Mouse (Mus musculus) kidney, postnatal 0 days (tissue): ENCODE measurements around the gene Ppp3r1. TPM values are rescaled to one million over a fixed set of nuclear protein-coding genes. Genes with fewer than 3 reads are reported as not detected.
"Not testable (repeated sequence)": the region's sequence is repeated elsewhere in the genome, so short reads cannot be mapped to it uniquely, and the experiment has no call there.

ENCODE experiments used
- ATAC-seq: fragments of 200-750 bp; cut with Nextera tagmentation; replicated peaks from 2 replicates; pipeline ENCODE4 v1.8.0; 2017; ENCODE audit warnings: low read depth, moderate number of reproducible peaks, moderate TSS enrichment, moderate library complexity; ENCODE audit not compliant: low FRiP score
- DNase-seq: peaks from one replicate; pipeline ENCODE4 v3.0.0-alpha.2; 2016; ENCODE audit warnings: low spot score
- H3K27ac ChIP-seq: fragments of 300-500 bp; sonication (generic); 2 replicates; pipeline ENCODE4 v1.5.1; 2014; ENCODE audit warnings: mild to moderate bottlenecking
- H3K27me3 ChIP-seq: fragments of 300-500 bp; sonication (generic); 2 replicates; pipeline ENCODE4 v1.6.1; 2014; ENCODE audit warnings: low read length, mixed read lengths; ENCODE audit not compliant: insufficient read depth
- H3K36me3 ChIP-seq: fragments of 300-500 bp; sonication (generic); 2 replicates; pipeline ENCODE4 v1.6.1; 2014; ENCODE audit warnings: low read length, mixed read lengths; ENCODE audit not compliant: insufficient read depth
- H3K4me1 ChIP-seq: fragments of 300-500 bp; sonication (generic); replicated peaks from 2 replicates; pipeline ENCODE4 v1.6.1; 2014; ENCODE audit warnings: antibody characterized with exemption, low read length, mixed read lengths; ENCODE audit not compliant: insufficient read depth
- H3K4me2 ChIP-seq: fragments of 300-500 bp; sonication (generic); 2 replicates; pipeline ENCODE4 v1.6.1; 2014; ENCODE audit warnings: mild to moderate bottlenecking, low read length, moderate library complexity, mixed read lengths
- H3K4me3 ChIP-seq: fragments of 300-500 bp; sonication (generic); replicated peaks from 2 replicates; pipeline ENCODE4 v1.5.1; 2014; ENCODE audit warnings: low read depth, low read length
- H3K9ac ChIP-seq: fragments of 300-500 bp; sonication (generic); 2 replicates; pipeline ENCODE4 v1.6.1; 2014; ENCODE audit warnings: low read depth, low read length
- H3K9me3 ChIP-seq: fragments of 300-500 bp; sonication (generic); replicated peaks from 2 replicates; pipeline ENCODE4 v1.6.1; 2016; ENCODE audit warnings: low read length, inconsistent platforms, mixed read lengths
- CTCF ChIP-seq: IDR thresholded peaks from 2 replicates; pipeline ENCODE4 v1.5.1; 2016; ENCODE audit warnings: antibody characterized with exemption, low read depth, mild to moderate bottlenecking, moderate library complexity
- WGBS: fragments of 180-500 bp; shearing (Covaris S2); extraction: QIAGEN DNeasy Blood & Tissue Kit; methylation state at CpG from one replicate; pipeline ENCODE4 v1.1.7; 2014; 5-methylcytosine and 5-hydroxymethylcytosine counted together
- polyA plus RNA-seq: library from polyadenylated mRNA; unstranded; fragments of >200 nt; fragmentation: Nextera tagmentation; extraction: Ambion mirVana; gene quantifications from 2 replicates; pipeline ENCODE4 v1.2.1, GENCODE M21; 2015

The Ppp3r1 gene
- polyA plus RNA-seq, 1 experiment from 2014 or later = 103 TPM

GRCm38 (mm10) chr11:17212903-17213509 is 53.9 kb downstream of the Ppp3r1 start:
- no peak for TF ChIP-seq CTCF
- H3K9ac ChIP-seq = 0 out of 2 replicates have a peak overlapping the region, but pooled peaks have one; percentile 10
- H3K4me2 ChIP-seq = peak overlapping the region; percentile 81
- ATAC-seq = no peak
- peaks cover 7% of the 10 kb centered on the region; the same call in 1 of the 2 replicates for H3K4me1 ChIP-seq
- no peaks in the 10 kb centered on the region for H3K27me3 ChIP-seq
- 84% methylated on average over 5 of the region's 5 CpGs for WGBS
- no peak for DNase-seq
- H3K4me3 ChIP-seq = no peak overlapping the region
- no peak overlapping the region for H3K27ac ChIP-seq
- H3K9me3 ChIP-seq = no peaks in the 10 kb centered on the region
- 0 out of 2 replicates have a peak, but pooled peaks cover 9% of the 10 kb centered on the region for H3K36me3 ChIP-seq

- Histone ChIP-seq H3K4me2 (no peak overlapping the region), H3K4me1 (peaks cover 4% of the 10 kb centered on the region; the same call in 1 of the 2 replicates), H3K4me3 (no peak overlapping the region), H3K9me3 (no peaks in the 10 kb centered on the region), H3K36me3 (0 out of 2 replicates have a peak, but pooled peaks cover under 1% of the 10 kb centered on the region), H3K27ac (no peak overlapping the region), H3K27me3 (no peaks in the 10 kb centered on the region), H3K9ac (no peak overlapping the region)
- WGBS = 87% methylated on average over 3 of the region's 3 CpGs
- no peak for ATAC-seq
- DNase-seq = no peak
- no peak for TF ChIP-seq CTCF
Measured at GRCm38 (mm10) chr11:17215475-17215874, 56.4 kb downstream of the Ppp3r1 start.

- WGBS = 90% methylated on average over 8 of the region's 8 CpGs
- no peak for TF ChIP-seq CTCF
Measured at GRCm38 (mm10) chr11:17221126-17221525, 62.1 kb downstream of the Ppp3r1 start.

GRCm38 (mm10) chr11:17232792-17233191 is 73.7 kb downstream of the Ppp3r1 start:
- Histone ChIP-seq H3K4me1 (no peaks in the 10 kb centered on the region), H3K4me2 (no peak overlapping the region), H3K4me3 (no peak overlapping the region), H3K27ac (no peak overlapping the region), H3K27me3 (no peaks in the 10 kb centered on the region), H3K9me3 (no peaks in the 10 kb centered on the region), H3K36me3 (peaks cover 17% of the 10 kb centered on the region), H3K9ac (no peak overlapping the region)
- WGBS = 73% methylated on average over 5 of the region's 5 CpGs
- TF ChIP-seq CTCF = no peak
- DNase-seq = no peak
- no peak for ATAC-seq

More at GRCm38 (mm10) chr11:17221126-17221525, 62.1 kb downstream of the Ppp3r1 start:
- Histone ChIP-seq H3K4me1 (no peaks in the 10 kb centered on the region), H3K9me3 (no peaks in the 10 kb centered on the region), H3K27me3 (no peaks in the 10 kb centered on the region), H3K36me3 (peaks cover 14% of the 10 kb centered on the region; the same call in 1 of the 2 replicates), H3K9ac (no peak overlapping the region), H3K4me3 (no peak overlapping the region), H3K4me2 (no peak overlapping the region), H3K27ac (no peak overlapping the region)
- DNase-seq (no peak), ATAC-seq (no peak)

- no peak overlapping the region for H3K27ac ChIP-seq
- no peaks in the 10 kb centered on the region for H3K4me1 ChIP-seq
- 78% methylated on average over 5 of the region's 5 CpGs for WGBS
- no peak overlapping the region for H3K4me2 ChIP-seq
- no peak overlapping the region for H3K4me3 ChIP-seq
- no peaks in the 10 kb centered on the region for H3K9me3 ChIP-seq
- no peak overlapping the region for H3K9ac ChIP-seq
- DNase-seq (no peak), ATAC-seq (no peak)
- H3K36me3 ChIP-seq = peaks cover 9% of the 10 kb centered on the region; the same call in 1 of the 2 replicates
- no peaks in the 10 kb centered on the region for H3K27me3 ChIP-seq
- TF ChIP-seq CTCF = no peak
Measured at GRCm38 (mm10) chr11:17236449-17237037, 77.5 kb downstream of the Ppp3r1 start.

GRCm38 (mm10) chr11:17238598-17238997 is 79.5 kb downstream of the Ppp3r1 start:
- not testable (repeated sequence) for H3K4me2 ChIP-seq

More at GRCm38 (mm10) chr11:17238598-17238997, 79.5 kb downstream of the Ppp3r1 start:
- H3K27me3 ChIP-seq, H3K27ac ChIP-seq, H3K4me1 ChIP-seq, H3K36me3 ChIP-seq, H3K9me3 ChIP-seq, H3K9ac ChIP-seq, ATAC-seq, DNase-seq, H3K4me3 ChIP-seq: not testable (repeated sequence)
- 88% methylated on average over 5 of the region's 5 CpGs for WGBS
